Mouse (Mus musculus): Measurements from ENCODE around the gene Pitpnm2.

DNA sequence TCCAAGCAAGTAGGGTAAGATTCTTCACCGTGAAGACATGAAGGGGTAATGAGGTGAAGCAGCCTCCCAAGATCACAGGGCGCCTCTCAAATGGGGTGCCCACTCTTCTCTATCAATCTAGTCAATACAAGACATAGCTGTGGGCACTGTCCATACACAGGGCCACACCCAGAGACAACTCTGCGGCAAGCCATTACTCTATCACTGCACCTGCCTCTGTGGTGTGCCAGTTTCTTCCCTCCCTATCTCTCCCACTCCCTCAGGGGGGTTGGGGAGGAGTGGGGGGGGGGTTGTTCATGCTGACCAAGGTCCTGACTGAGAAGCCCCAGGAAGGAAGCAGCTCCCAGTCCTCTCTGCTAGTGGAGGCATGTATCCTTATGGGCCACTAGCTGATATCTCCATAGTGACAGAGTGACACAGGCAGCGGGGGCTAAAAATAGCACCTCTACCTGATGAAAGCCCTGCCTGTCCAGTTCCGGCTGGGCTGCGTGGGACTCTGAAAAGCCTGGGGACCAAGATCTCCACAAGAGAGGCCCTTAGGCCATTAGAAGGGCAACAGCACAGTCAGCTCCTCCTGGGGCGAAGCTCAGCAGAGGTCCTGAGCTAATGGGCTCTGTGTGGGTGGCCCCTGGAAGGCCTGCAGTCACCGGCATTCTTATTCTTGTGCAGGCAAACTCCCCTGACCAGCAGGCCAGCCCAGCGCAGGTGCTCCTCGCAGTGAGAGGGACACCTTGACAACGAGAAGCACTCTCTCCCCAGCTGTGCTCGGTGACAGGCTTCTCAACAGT is 15.5 kb downstream of the Pitpnm2 start:
- no peak for TF ChIP-seq CTCF (IDR thresholded peaks at IDR 0.05; ENCODE audit: low read depth, low read length)
- no peak for TF ChIP-seq POLR2AphosphoS5 (IDR thresholded peaks at IDR 0.05; ENCODE audit: insufficient replicate concordance, low read depth, low read length)
- no peak for TF ChIP-seq TAL1 (conservative IDR thresholded peaks at IDR 0.05; ENCODE audit: low read depth, low read length)

Measured in G1E (cell line).